Mouse (Mus musculus) limb, embryonic 12.5 days (tissue): ENCODE measurements at regions not wholly inside any gene's neighbourhood (a gene's known extent, or its start where the extent isn't known, plus 50 kb on each side); places are given as distances from the start of the nearest gene placed in this dataset.
A peak's percentile ranks its signal among the peaks of the same experiment; 100 is the strongest.

Experiments
- ATAC-seq: fragments of 200-750 bp; cut with Nextera tagmentation; 2 replicates; pipeline ENCODE4 v1.8.0; 2017; ENCODE audit warnings: low read depth, moderate TSS enrichment; ENCODE audit not compliant: insufficient number of reproducible peaks, insufficient read depth, low FRiP score, low TSS enrichment
- H3K27ac ChIP-seq: fragments of 300-500 bp; sonication (generic); 2 replicates; pipeline ENCODE4 v1.5.1; 2016; ENCODE audit warnings: mild to moderate bottlenecking, moderate library complexity
- H3K27me3 ChIP-seq: fragments of 300-500 bp; sonication (generic); 2 replicates; pipeline ENCODE4 v1.6.1; 2016; ENCODE audit warnings: mild to moderate bottlenecking, moderate library complexity
- H3K36me3 ChIP-seq: fragments of 300-500 bp; sonication (generic); 2 replicates; pipeline ENCODE4 v1.6.1; 2016; ENCODE audit warnings: mild to moderate bottlenecking, moderate library complexity
- H3K4me1 ChIP-seq: fragments of 300-500 bp; sonication (generic); replicated peaks from 2 replicates; pipeline ENCODE4 v1.6.1; 2016
- H3K4me2 ChIP-seq: fragments of 300-500 bp; sonication (generic); 2 replicates; pipeline ENCODE4 v1.6.1; 2016; ENCODE audit warnings: mild to moderate bottlenecking, moderate library complexity
- H3K4me3 ChIP-seq: fragments of 300-500 bp; sonication (generic); replicated peaks from 2 replicates; pipeline ENCODE4 v1.5.1; 2016; ENCODE audit warnings: mild to moderate bottlenecking
- H3K9ac ChIP-seq: fragments of 300-500 bp; sonication (generic); replicated peaks from 2 replicates; pipeline ENCODE4 v1.6.1; 2016; ENCODE audit warnings: mild to moderate bottlenecking, moderate library complexity
- H3K9me3 ChIP-seq: fragments of 300-500 bp; sonication (generic); 2 replicates; pipeline ENCODE4 v1.6.1; 2016; ENCODE audit warnings: mild to moderate bottlenecking, moderate library complexity
- WGBS: fragments of 180-500 bp; shearing (Covaris S2); methylation state at CpG from one replicate; pipeline ENCODE4 v1.1.7; 2016; 5-methylcytosine and 5-hydroxymethylcytosine counted together

GRCm38 (mm10) chr3:115766153-115766552, 51.3 kb upstream of the S1pr1 start:
- WGBS: 82% methylated on average over 8 of the region's 8 CpGs

DNA sequence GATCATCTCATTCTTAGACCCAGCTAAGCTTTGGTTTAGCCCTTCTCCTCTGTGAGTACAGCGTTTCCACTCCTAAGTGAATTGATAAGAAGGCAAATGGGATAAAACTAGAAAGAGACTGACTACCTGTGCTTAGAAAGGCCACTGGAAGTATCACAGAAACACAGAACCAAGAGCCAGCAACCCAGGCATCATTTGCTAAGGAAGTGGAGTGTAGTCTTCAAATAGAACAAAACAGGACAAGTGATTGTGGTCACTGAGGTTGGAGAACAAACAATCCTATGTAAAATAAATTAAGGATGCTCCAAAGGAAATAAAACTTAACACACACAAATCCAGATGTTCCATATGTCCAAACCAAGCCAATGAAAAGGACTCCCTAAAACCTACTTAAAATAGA, 53.4 kb upstream of the S1pr1 start:
- Histone ChIP-seq H3K9me3 (no peaks in the 10 kb centered on the region), H3K9ac (no peak overlapping the region), H3K4me3 (no peak overlapping the region), H3K27me3 (no peaks in the 10 kb centered on the region), H3K27ac (no peak overlapping the region), H3K36me3 (no peaks in the 10 kb centered on the region), H3K4me1 (no peaks in the 10 kb centered on the region), H3K4me2 (no peak overlapping the region)
- ATAC-seq: no peak
- 87% methylated on average over 1 of the region's 1 CpGs for WGBS

More at GRCm38 (mm10) chr3:115766153-115766552, 51.3 kb upstream of the S1pr1 start:
- Histone ChIP-seq H3K27me3 (no peaks in the 10 kb centered on the region), H3K27ac (no peak overlapping the region), H3K9me3 (no peaks in the 10 kb centered on the region), H3K4me1 (no peaks in the 10 kb centered on the region), H3K4me2 (no peak overlapping the region), H3K36me3 (no peaks in the 10 kb centered on the region), H3K9ac (no peak overlapping the region), H3K4me3 (no peak overlapping the region)
- ATAC-seq: no peak

DNA sequence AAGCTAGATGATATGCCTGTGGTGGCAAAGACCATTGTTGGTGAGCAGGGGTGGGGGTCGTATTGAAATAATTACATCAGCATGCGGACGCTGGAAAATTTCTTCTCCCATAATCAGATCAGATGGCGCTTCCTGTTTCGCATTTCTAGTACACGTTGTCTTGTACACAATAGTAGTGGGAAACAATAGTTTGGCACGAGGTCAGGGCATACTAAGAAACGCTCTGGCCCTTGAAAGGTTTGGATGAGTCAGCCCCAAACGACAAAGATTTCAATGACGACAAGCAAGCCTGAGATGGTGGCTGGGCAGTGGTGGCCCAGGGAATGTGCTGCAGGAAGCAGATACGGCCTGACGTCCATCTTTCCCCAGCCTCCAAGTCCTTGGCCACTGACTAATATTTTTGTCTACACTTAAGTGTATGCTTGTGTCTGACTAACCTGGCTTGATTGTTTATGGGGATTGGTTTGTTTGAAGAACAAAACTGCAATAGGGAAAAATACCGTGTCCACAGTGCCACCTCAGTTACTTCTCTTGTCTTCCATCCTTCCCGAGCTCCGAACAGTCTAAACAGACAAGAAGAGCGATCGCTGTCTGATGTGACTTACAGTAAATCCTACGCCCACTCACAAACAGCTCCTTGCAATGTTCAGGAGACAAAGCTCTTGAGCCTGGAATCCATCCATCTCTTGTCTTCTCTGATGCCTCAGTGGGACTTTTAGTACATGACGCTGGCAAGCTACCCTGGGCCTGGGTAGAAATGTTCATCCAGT, 54.1 kb upstream of the S1pr1 start:
- no peaks in the 10 kb centered on the region for H3K27me3 ChIP-seq

DNA sequence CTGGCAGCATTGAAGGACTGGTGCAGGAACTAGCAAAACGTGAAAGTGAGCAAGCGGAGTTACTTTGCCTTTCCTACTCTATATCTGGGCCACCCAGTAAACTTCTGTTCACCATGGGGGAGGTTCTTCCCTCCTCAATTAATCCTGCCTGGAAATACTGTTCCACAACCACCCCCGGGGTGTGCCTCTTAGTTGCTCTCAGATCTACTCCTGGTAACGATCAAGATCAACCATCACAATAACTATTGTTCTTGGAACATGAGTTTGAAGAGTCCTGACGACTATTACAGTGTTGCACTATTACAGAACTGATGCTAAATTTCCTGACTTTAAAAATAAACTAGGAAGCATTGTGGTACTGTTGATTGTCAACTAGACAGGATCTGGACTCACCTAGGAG, 57.8 kb upstream of the S1pr1 start:
- Histone ChIP-seq H3K9ac (no peak overlapping the region), H3K27me3 (no peaks in the 10 kb centered on the region), H3K4me1 (no peaks in the 10 kb centered on the region), H3K36me3 (no peaks in the 10 kb centered on the region), H3K27ac (no peak overlapping the region), H3K4me3 (no peak overlapping the region), H3K9me3 (no peaks in the 10 kb centered on the region), H3K4me2 (no peak overlapping the region)
- 78% methylated on average over 5 of the region's 5 CpGs for WGBS
- ATAC-seq: no peak

More for the DNA sequence above, 54.1 kb upstream of the S1pr1 start:
- ATAC-seq: no peak
- H3K9ac ChIP-seq: no peak overlapping the region
- H3K4me2 ChIP-seq: no peak overlapping the region
- H3K36me3 ChIP-seq: no peaks in the 10 kb centered on the region
- no peaks in the 10 kb centered on the region for H3K9me3 ChIP-seq
- 81% methylated on average over 19 of the region's 19 CpGs for WGBS
- no peak overlapping the region for H3K4me3 ChIP-seq
- H3K27ac ChIP-seq: no peak overlapping the region
- no peaks in the 10 kb centered on the region for H3K4me1 ChIP-seq

DNA sequence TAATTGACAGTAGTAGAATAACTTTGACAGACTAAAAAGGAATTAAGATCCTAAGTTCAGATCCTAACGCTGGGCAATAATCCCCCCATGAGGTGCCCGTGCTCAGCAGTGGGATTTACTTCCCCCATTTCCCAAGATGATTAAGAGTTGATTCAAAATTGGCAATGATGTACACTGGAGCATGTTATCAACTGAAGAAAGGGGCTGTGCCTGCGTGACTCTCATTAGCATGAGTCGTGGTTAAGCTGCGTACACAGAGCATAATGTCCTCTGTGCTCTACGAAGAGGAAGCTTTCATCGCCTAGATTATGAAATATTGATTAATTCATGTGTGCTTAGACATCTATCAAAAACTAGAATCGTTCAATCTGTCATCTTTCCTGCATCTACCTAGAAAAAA, 59.4 kb upstream of the S1pr1 start:
- Histone ChIP-seq H3K27me3 (no peaks in the 10 kb centered on the region), H3K4me2 (no peak overlapping the region), H3K9ac (no peak overlapping the region), H3K4me3 (no peak overlapping the region), H3K36me3 (no peaks in the 10 kb centered on the region), H3K27ac (no peak overlapping the region), H3K9me3 (no peaks in the 10 kb centered on the region), H3K4me1 (no peaks in the 10 kb centered on the region)
- ATAC-seq: no peak
- 83% methylated on average over 8 of the region's 8 CpGs for WGBS

DNA sequence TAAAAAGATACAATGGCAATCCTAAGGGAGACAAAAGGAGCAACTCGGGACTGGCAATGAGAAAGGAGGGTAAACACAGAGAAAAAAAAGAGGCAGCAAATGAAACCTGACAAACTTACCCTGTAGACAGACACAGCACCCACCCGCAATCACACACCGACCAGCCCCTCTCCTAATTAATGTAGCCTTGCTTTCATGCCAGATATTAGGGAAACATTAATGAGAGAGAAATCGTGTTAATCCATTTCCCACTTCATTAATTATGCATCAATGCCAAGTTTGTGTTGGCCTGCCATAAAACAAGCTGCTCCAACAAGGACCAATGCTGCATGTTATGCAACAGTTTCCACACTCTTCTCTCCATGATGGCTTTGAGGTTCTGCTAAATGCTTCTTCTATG, 59.9 kb upstream of the S1pr1 start:
- Histone ChIP-seq H3K27ac (no peak overlapping the region), H3K36me3 (no peaks in the 10 kb centered on the region), H3K4me2 (no peak overlapping the region), H3K9ac (no peak overlapping the region), H3K4me3 (no peak overlapping the region), H3K9me3 (no peaks in the 10 kb centered on the region), H3K4me1 (no peaks in the 10 kb centered on the region), H3K27me3 (no peaks in the 10 kb centered on the region)
- 68% methylated on average over 4 of the region's 4 CpGs for WGBS
- no peak for ATAC-seq

DNA sequence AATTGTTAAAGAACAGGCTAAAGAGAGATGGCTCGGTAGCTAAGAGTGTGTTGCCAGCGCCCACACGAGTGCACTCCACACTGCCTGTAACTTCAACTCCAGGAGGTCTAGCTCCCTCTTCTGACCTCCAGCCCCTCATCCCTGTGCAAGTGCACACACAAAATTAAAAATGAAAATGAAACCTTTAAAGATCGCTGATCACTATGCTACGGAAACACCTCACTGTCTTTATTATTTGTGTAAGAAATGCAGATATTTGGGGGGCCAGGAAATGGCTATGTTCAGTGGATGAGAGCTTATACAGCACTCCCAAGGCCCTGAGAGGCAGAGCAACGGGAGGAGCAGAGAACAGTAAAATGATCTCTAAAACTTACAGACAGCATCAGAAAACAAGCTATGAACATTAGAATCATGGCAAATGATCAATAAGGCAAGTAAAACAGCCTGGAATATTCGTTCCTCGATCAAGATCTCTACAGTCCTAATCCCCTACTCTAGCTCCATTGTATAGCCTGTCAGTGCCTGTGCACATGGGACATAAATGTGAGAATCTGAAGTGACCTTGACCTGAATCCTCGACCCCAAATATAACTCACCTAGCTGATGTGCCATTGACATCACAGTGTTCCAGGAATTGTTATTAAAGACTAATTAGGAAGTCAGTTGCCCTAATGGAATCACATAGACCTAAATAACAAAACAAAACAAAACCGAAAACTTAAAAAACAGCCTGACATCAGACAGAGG, 64.4 kb upstream of the S1pr1 start:
- Histone ChIP-seq H3K4me3 (no peak overlapping the region), H3K27ac (no peak overlapping the region), H3K4me2 (no peak overlapping the region), H3K9me3 (no peaks in the 10 kb centered on the region), H3K9ac (no peak overlapping the region), H3K4me1 (peaks cover 9% of the 10 kb centered on the region), H3K27me3 (no peaks in the 10 kb centered on the region), H3K36me3 (no peaks in the 10 kb centered on the region)
- ATAC-seq: no peak
- WGBS: 86% methylated on average over 10 of the region's 10 CpGs

GRCm38 (mm10) chr3:115779906-115780305, 65.0 kb upstream of the S1pr1 start:
- ATAC-seq: no peak
- H3K27ac ChIP-seq: no peak overlapping the region
- no peaks in the 10 kb centered on the region for H3K9me3 ChIP-seq
- no peak overlapping the region for H3K4me2 ChIP-seq
- H3K4me1 ChIP-seq: peaks cover 9% of the 10 kb centered on the region
- H3K4me3 ChIP-seq: no peak overlapping the region
- H3K9ac ChIP-seq: no peak overlapping the region
- no peaks in the 10 kb centered on the region for H3K27me3 ChIP-seq
- H3K36me3 ChIP-seq: no peaks in the 10 kb centered on the region
- 90% methylated on average over 5 of the region's 5 CpGs for WGBS

DNA sequence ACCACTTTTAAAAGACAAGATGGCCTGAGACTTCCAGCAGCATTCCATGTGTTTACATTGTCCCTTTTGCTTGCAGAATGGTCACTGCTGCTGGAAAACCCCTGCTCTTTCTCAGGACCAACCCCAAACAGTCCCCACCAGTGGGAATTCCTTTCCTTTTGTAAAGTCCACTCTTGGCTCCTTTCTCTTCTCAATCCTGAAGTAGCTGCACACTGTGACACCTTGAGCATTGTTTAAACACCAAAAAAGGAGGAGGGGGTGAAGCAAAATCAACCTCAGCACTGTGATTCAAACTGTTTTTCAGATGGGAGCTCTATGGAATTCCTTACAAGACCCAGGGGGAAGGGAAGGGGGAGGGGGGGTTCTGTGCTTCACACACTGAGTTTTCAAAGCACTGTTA, 67.9 kb upstream of the S1pr1 start:
- Histone ChIP-seq H3K9me3 (no peaks in the 10 kb centered on the region), H3K27me3 (no peaks in the 10 kb centered on the region), H3K27ac (peak overlapping the region; percentile 12; the same call in 1 of the 2 replicates), H3K4me3 (no peak overlapping the region), H3K36me3 (no peaks in the 10 kb centered on the region), H3K4me1 (peaks cover 17% of the 10 kb centered on the region), H3K9ac (no peak overlapping the region), H3K4me2 (no peak overlapping the region)
- ATAC-seq: no peak

DNA sequence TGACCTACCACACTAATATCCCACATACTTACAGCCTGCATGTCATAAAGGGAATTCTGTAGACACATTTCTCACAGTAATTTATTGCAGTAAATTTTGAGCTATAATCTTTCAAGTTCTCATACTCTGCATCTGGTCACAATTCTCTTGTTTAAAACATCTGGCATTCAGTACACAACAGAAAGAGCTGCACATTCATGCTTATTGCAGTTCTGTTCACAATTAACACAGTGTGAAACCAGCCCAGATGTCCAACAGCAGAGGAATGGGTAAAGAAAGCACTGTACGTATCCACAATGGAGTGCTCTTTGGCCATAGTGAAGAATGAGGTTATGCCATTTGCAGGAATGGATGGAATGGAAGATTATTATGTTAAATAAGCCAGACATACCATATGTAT, 72.5 kb upstream of the S1pr1 start:
- Histone ChIP-seq H3K9me3 (no peaks in the 10 kb centered on the region), H3K27me3 (no peaks in the 10 kb centered on the region), H3K27ac (no peak overlapping the region), H3K4me2 (no peak overlapping the region), H3K36me3 (no peaks in the 10 kb centered on the region), H3K9ac (no peak overlapping the region), H3K4me3 (no peak overlapping the region), H3K4me1 (peaks cover 17% of the 10 kb centered on the region)
- peak; percentile 86 for ATAC-seq
- 11% methylated on average over 1 of the region's 1 CpGs for WGBS

DNA sequence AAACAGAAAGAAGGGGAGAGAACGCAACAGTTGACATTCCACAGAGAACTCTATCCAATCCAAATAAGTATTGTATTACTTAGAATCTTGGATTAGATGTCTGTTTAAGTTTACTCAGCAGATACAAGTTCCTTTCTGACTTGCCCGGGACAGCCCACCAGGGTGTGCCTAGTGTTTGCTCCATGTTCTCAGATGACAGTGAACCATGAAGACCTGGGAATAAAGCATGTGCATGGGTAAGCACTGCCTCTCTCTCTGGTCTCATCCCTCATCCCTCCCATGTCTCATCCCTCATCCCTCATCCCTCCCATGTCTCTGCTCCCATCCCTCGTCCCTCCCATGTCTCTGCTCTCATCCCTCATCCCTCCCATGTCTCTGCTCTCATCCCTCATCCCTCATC, 73.7 kb upstream of the S1pr1 start:
- Histone ChIP-seq H3K4me2 (no peak overlapping the region), H3K4me3 (no peak overlapping the region), H3K27me3 (no peaks in the 10 kb centered on the region), H3K27ac (no peak overlapping the region), H3K9ac (no peak overlapping the region), H3K36me3 (no peaks in the 10 kb centered on the region), H3K9me3 (no peaks in the 10 kb centered on the region), H3K4me1 (0 out of 2 replicates have a peak, but pooled peaks cover 10% of the 10 kb centered on the region)
- ATAC-seq: no peak
- 75% methylated on average over 3 of the region's 3 CpGs for WGBS
